Mouse (Mus musculus): ENCODE measurements around the gene Apol6.

GRCm38 (mm10) chr15:77066233-77066632 lies 21.7 kb downstream of the Apol6 start:
- no peak for TF ChIP-seq BHLHE40 (IDR thresholded peaks at IDR 0.05; ENCODE audit: borderline replicate concordance, low read depth, low read length)
- TF ChIP-seq JUND (IDR thresholded peaks at IDR 0.05; ENCODE audit: low read depth, low read length), result no peak
- no peak for TF ChIP-seq POLR2A (IDR thresholded peaks at IDR 0.05; ENCODE audit: control insufficient read depth in 1 of 2, insufficient read depth in 1 of 2, low read depth in 1 of 2, low read length in 2 of 2, poor library complexity in 1 of 2)
- no peak for TF ChIP-seq MEF2A (IDR thresholded peaks at IDR 0.05; ENCODE audit: extremely low read depth, insufficient replicate concordance, low read depth, low read length, poor library complexity, severe bottlenecking)

Measured in MEL (cell line).